Mouse (Mus musculus) midbrain, embryonic 14.5 days (tissue): ENCODE measurements around the gene Eya3. TPM values are rescaled to one million over a fixed set of nuclear protein-coding genes. Genes with fewer than 3 reads are reported as not detected.
A peak's percentile ranks its signal among the peaks of the same experiment; 100 is the strongest.

Experiments used
- ATAC-seq: fragments of 200-750 bp; cut with Nextera tagmentation; 2 replicates; pipeline ENCODE4 v1.8.0; 2017; ENCODE audit warnings: moderate number of reproducible peaks, moderate library complexity; ENCODE audit not compliant: low FRiP score, low TSS enrichment
- DNase-seq: peaks from one replicate; pipeline ENCODE4 v3.0.0-alpha.2; 2015
- H3K27ac ChIP-seq: fragments of 300-500 bp; sonication (generic); replicated peaks from 2 replicates; pipeline ENCODE4 v1.5.1; 2014; ENCODE audit warnings: mild to moderate bottlenecking, low read depth, low read length, moderate library complexity
- H3K27me3 ChIP-seq: fragments of 300-500 bp; sonication (generic); 2 replicates; pipeline ENCODE4 v1.6.1; 2014; ENCODE audit warnings: low read length, control low read depth, mixed read lengths; ENCODE audit not compliant: control insufficient read depth, insufficient read depth
- H3K36me3 ChIP-seq: fragments of 300-500 bp; sonication (generic); 2 replicates; pipeline ENCODE4 v1.6.1; 2014; ENCODE audit warnings: low read length, control low read depth; ENCODE audit not compliant: control insufficient read depth, insufficient read depth
- H3K4me1 ChIP-seq: fragments of 300-500 bp; sonication (generic); 2 replicates; pipeline ENCODE4 v1.6.1; 2014; ENCODE audit warnings: mild to moderate bottlenecking, antibody characterized with exemption, low read length, control low read depth; ENCODE audit not compliant: control insufficient read depth, insufficient read depth
- H3K4me2 ChIP-seq: fragments of 300-500 bp; sonication (generic); 2 replicates; pipeline ENCODE4 v1.6.1; 2014; ENCODE audit warnings: mild to moderate bottlenecking, low read length, moderate library complexity
- H3K4me3 ChIP-seq: fragments of 300-500 bp; sonication (generic); replicated peaks from 2 replicates; pipeline ENCODE4 v1.5.1; 2014; ENCODE audit warnings: low read depth, low read length
- H3K9ac ChIP-seq: fragments of 300-500 bp; sonication (generic); replicated peaks from 2 replicates; pipeline ENCODE4 v1.6.1; 2014; ENCODE audit warnings: mild to moderate bottlenecking, low read length, moderate library complexity
- H3K9me3 ChIP-seq: fragments of 300-500 bp; sonication (generic); 2 replicates; pipeline ENCODE4 v1.6.1; 2016; ENCODE audit warnings: low read length, control low read depth, mixed read lengths; ENCODE audit not compliant: control insufficient read depth
- WGBS: fragments of 180-500 bp; shearing (Covaris S2); extraction: QIAGEN DNeasy Blood & Tissue Kit; methylation state at CpG from one replicate; pipeline ENCODE4 v1.1.7; 2014; 5-methylcytosine and 5-hydroxymethylcytosine counted together
- polyA plus RNA-seq: library from polyadenylated mRNA; unstranded; fragments of >200 nt; fragmentation: Nextera tagmentation; extraction: Ambion mirVana; gene quantifications from 2 replicates; pipeline ENCODE4 v1.2.1, GENCODE M21; 2014

Eya3 gene
- polyA plus RNA-seq, 1 experiment from 2014 or later = 15.7 TPM

- no peak overlapping the region for H3K4me2 ChIP-seq
- H3K27me3 ChIP-seq = no peaks in the 10 kb centered on the region
Measured at GRCm38 (mm10) chr4:132655290-132655689, 16.5 kb downstream of the Eya3 start.

GRCm38 (mm10) chr4:132659106-132659505 is 20.3 kb downstream of the Eya3 start:
- no peak overlapping the region for H3K9ac ChIP-seq
- no peaks in the 10 kb centered on the region for H3K27me3 ChIP-seq

More at GRCm38 (mm10) chr4:132655290-132655689, 16.5 kb downstream of the Eya3 start:
- ATAC-seq (no peak), DNase-seq (no peak)
- Histone ChIP-seq H3K4me1 (no peaks in the 10 kb centered on the region), H3K4me3 (no peak overlapping the region), H3K9ac (no peak overlapping the region), H3K36me3 (peaks cover 19% of the 10 kb centered on the region), H3K9me3 (no peaks in the 10 kb centered on the region), H3K27ac (no peak overlapping the region)
- 86% methylated on average over 5 of the region's 5 CpGs for WGBS

GRCm38 (mm10) chr4:132672697-132673096 is 33.9 kb downstream of the Eya3 start:
- 95% methylated on average over 5 of the region's 5 CpGs for WGBS
- no peaks in the 10 kb centered on the region for H3K4me1 ChIP-seq
- H3K9ac ChIP-seq = no peak overlapping the region
- no peak for ATAC-seq
- no peaks in the 10 kb centered on the region for H3K9me3 ChIP-seq
- DNase-seq = no peak
- no peak overlapping the region for H3K27ac ChIP-seq
- H3K36me3 ChIP-seq = peaks cover 74% of the 10 kb centered on the region
- H3K4me3 ChIP-seq = no peak overlapping the region
- no peaks in the 10 kb centered on the region for H3K27me3 ChIP-seq
- H3K4me2 ChIP-seq = no peak overlapping the region

More at GRCm38 (mm10) chr4:132659106-132659505, 20.3 kb downstream of the Eya3 start:
- Histone ChIP-seq H3K9me3 (no peaks in the 10 kb centered on the region), H3K4me1 (no peaks in the 10 kb centered on the region), H3K4me3 (no peak overlapping the region), H3K36me3 (peaks cover 40% of the 10 kb centered on the region), H3K27ac (no peak overlapping the region), H3K4me2 (no peak overlapping the region)
- no peak for DNase-seq
- ATAC-seq = no peak
- WGBS = 91% methylated on average over 7 of the region's 7 CpGs

GRCm38 (mm10) chr4:132676771-132677539 is 38.2 kb downstream of the Eya3 start:
- no peaks in the 10 kb centered on the region for H3K9me3 ChIP-seq
- H3K4me1 ChIP-seq = no peaks in the 10 kb centered on the region
- DNase-seq = peak; percentile 16
- ATAC-seq = no peak
- H3K4me2 ChIP-seq = no peak overlapping the region
- H3K27me3 ChIP-seq = no peaks in the 10 kb centered on the region
- H3K36me3 ChIP-seq = peaks cover 54% of the 10 kb centered on the region
- H3K27ac ChIP-seq = no peak overlapping the region
- H3K4me3 ChIP-seq = no peak overlapping the region
- H3K9ac ChIP-seq = no peak overlapping the region
- 84% methylated on average over 7 of the region's 7 CpGs for WGBS

GRCm38 (mm10) chr4:132689634-132690033 is 50.8 kb downstream of the Eya3 start:
- H3K9ac ChIP-seq = no peak overlapping the region
- H3K9me3 ChIP-seq = no peaks in the 10 kb centered on the region
- ATAC-seq = no peak
- H3K27me3 ChIP-seq = no peaks in the 10 kb centered on the region
- no peaks in the 10 kb centered on the region for H3K4me1 ChIP-seq
- H3K27ac ChIP-seq = no peak overlapping the region
- 79% methylated on average over 2 of the region's 2 CpGs for WGBS
- peaks cover 41% of the 10 kb centered on the region for H3K36me3 ChIP-seq
- no peak overlapping the region for H3K4me3 ChIP-seq
- DNase-seq = no peak
- H3K4me2 ChIP-seq = no peak overlapping the region

- H3K27me3 ChIP-seq = no peaks in the 10 kb centered on the region
- H3K4me2 ChIP-seq = no peak overlapping the region
- H3K4me3 ChIP-seq = no peak overlapping the region
- no peaks in the 10 kb centered on the region for H3K9me3 ChIP-seq
- no peak for ATAC-seq
- DNase-seq = no peak
- H3K27ac ChIP-seq = no peak overlapping the region
- no peaks in the 10 kb centered on the region for H3K4me1 ChIP-seq
- H3K36me3 ChIP-seq = peaks cover 64% of the 10 kb centered on the region
- WGBS = 94% methylated on average over 3 of the region's 3 CpGs
- no peak overlapping the region for H3K9ac ChIP-seq
Measured at GRCm38 (mm10) chr4:132693366-132693765, 54.6 kb downstream of the Eya3 start.

- WGBS = over 99% methylated on average over 5 of the region's 5 CpGs
- ATAC-seq = no peak
- no peak overlapping the region for H3K27ac ChIP-seq
Measured at GRCm38 (mm10) chr4:132702076-132702475, 63.3 kb downstream of the Eya3 start.

GRCm38 (mm10) chr4:132706885-132707284 is 68.1 kb downstream of the Eya3 start:
- no peak overlapping the region for H3K4me3 ChIP-seq
- no peak overlapping the region for H3K27ac ChIP-seq
- 99% methylated on average over 8 of the region's 8 CpGs for WGBS
- H3K27me3 ChIP-seq = no peaks in the 10 kb centered on the region
- no peak overlapping the region for H3K9ac ChIP-seq
- H3K4me1 ChIP-seq = no peaks in the 10 kb centered on the region
- no peaks in the 10 kb centered on the region for H3K9me3 ChIP-seq
- DNase-seq (no peak), ATAC-seq (no peak)
- H3K4me2 ChIP-seq = no peak overlapping the region
- peaks cover 77% of the 10 kb centered on the region for H3K36me3 ChIP-seq

More at GRCm38 (mm10) chr4:132702076-132702475, 63.3 kb downstream of the Eya3 start:
- Histone ChIP-seq H3K4me3 (no peak overlapping the region), H3K27me3 (no peaks in the 10 kb centered on the region), H3K9ac (no peak overlapping the region), H3K36me3 (peaks cover 75% of the 10 kb centered on the region), H3K4me2 (no peak overlapping the region), H3K4me1 (no peaks in the 10 kb centered on the region), H3K9me3 (no peaks in the 10 kb centered on the region)
- DNase-seq = no peak

GRCm38 (mm10) chr4:132713181-132713580 is 74.4 kb downstream of the Eya3 start:
- H3K9ac ChIP-seq = no peak overlapping the region
- no peak for DNase-seq
- H3K27ac ChIP-seq = no peak overlapping the region
- no peaks in the 10 kb centered on the region for H3K4me1 ChIP-seq
- WGBS = 97% methylated on average over 7 of the region's 7 CpGs
- H3K27me3 ChIP-seq = no peaks in the 10 kb centered on the region
- no peak for ATAC-seq
- H3K9me3 ChIP-seq = no peaks in the 10 kb centered on the region
- H3K36me3 ChIP-seq = peaks cover 61% of the 10 kb centered on the region
- H3K4me2 ChIP-seq = no peak overlapping the region
- no peak overlapping the region for H3K4me3 ChIP-seq
